Mouse (Mus musculus): ENCODE results near the gene Nlrp4e. TPM values are rescaled to one million over a fixed set of nuclear protein-coding genes. Genes with fewer than 3 reads are reported as not detected.
"Not testable (repeated sequence)": the region's sequence is repeated elsewhere in the genome, so short reads cannot be mapped to it uniquely, and the experiment has no call there.

Gene Nlrp4e
- not detected in 2 replicates for total RNA-seq (2021)
- long read RNA-seq, partial matches to known transcripts, result 0 of 13 reads
- long read RNA-seq, other reads (novel, unspliced or antisense), result 13 of 13 reads

DNA sequence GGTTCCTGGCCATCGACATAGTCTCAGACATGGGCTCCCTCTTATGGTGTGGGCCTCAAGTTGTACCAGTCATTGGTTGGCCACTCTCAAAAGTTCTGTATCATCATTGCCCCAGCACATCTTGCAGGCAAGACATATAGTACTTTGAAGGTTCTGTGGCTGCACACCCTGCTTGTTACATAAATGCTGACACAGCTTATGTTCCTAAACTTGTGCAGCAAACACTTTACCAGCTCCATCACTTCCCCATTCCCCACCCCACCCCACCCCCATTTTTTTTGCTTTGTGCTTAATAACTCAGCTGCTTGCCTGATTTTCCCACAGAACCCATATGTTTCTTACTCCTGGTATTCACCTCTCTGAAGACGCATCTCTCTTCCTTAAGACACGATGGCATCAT lies at the start of gene Nlrp4e:
Gene Nlrp4e, plus strand, starts transcription at position 301 of the 400 bp plus-strand sequence.
- DNase-seq, result not testable (repeated sequence)

DNA sequence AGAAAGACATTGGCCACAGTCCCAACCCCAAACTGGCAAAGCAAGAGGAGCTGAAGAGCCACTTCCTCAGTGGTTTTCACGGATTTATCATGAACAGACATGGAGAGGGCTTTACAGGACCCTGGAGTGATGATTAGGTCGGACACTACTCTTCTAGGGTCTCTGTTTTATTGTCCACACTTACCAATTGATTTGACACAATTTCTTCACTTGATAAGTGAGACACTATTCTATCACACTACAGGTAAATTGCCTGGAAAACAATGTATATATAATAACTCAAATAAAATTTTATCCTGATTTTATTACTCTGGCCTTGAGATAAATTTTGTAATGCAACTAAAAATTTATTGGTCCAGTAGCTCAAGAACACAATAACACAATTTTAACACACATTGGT lies 49.4 kb upstream of the Nlrp4e start, which contains the start of gene Vmn1r166:
Gene Vmn1r166, minus strand, starts transcription at position 101 of the 400 bp plus-strand sequence.
- DNase-seq, result not testable (repeated sequence)

DNA sequence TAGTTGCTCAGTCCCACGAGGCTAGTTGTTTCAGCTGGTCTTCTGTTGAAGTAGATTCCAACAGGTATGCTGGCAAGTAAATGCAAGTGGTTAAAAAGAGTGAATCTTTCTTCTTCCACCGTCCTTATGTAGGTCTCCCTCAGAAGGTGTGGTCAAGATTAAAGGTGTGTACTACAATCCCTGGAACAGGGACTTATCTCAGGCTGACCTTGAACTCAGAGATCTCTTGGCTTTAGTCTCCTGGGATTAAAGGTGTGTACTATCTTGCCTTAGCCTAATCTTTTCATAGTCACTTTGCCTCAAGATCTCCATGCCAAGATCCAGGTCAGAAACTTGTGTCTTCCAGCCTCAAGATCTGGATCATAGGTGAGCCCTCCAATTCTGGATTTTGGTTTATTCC lies 22.2 kb upstream of the Nlrp4e start, which contains the start of gene Gm6902:
Gene Gm6902, minus strand, starts transcription at position 101 of the 400 bp plus-strand sequence.
- DNase-seq, result not testable (repeated sequence)

DNA sequence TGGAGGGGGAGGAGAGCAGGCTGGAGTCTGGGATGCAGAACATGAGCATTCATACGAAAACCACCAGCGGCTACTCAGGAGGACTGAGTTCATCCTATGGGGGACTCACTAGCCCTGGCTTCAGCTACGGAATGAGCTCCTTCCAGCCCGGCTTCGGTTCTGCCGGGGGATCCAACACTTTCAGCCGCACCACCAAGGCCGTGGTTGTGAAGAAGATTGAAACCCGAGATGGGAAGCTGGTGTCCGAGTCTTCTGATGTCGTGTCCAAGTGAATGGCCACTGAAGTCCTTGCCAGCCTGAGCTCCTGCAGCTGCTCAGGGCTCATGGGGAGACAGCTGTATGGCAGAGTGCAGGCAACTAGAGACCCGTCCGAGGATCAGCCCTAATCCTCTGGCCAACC lies 57.3 kb downstream of the Nlrp4e start:
- DNase-seq, result not testable (repeated sequence)

DNA sequence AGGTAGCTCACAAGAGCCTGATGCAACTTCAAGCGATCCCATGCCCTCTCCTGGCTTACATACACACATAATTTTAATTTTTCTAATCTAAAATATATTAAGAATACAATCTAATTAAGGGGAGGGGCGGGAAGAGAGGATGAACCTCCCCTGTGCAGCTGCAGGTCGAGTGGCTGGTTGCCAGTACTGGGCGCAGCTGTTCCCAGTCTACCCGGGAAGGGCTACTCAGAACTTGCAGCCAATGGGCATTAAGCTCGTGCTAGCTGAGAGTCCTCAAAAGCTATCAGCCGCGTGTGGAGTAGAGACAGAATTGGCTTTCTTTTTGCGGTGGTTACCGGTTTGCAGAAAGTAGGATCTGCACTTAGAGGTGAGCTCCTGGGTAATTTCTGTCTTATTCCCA lies 84.6 kb downstream of the Nlrp4e start, which contains the start of gene Nlrp5:
Gene Nlrp5, plus strand, starts transcription at position 301 of the 400 bp plus-strand sequence.
- no peak for DNase-seq

Small RNA genes within 50 kb of the gene (microRNA-seq; reads per million reads assigned to microRNA genes)
- 0 reads per million in 2 experiments for gene Gm25196

Other genes with a start within 250 kb of the Nlrp4e start
- gene Vmn1r163, start 245.7 kb upstream of the Nlrp4e start, total RNA-seq (2021), result not detected in 2 replicates
- not detected in 2 replicates for gene Gm8720, start 233.7 kb upstream of the Nlrp4e start, total RNA-seq (2021)
- gene Gm10662, start 156.7 kb upstream of the Nlrp4e start, total RNA-seq (2021), result not detected in 2 replicates
- not detected in 2 replicates for gene Vmn1r165, start 83.9 kb upstream of the Nlrp4e start, total RNA-seq (2021)
- not detected in 2 replicates for gene Vmn1r166, start 49.5 kb upstream of the Nlrp4e start, total RNA-seq (2021)
- gene Gm6902, start 22.3 kb upstream of the Nlrp4e start, total RNA-seq (2021), result not detected in 2 replicates
- 0.15 and 0.24 TPM in 2 replicates for gene Nlrp5, start 84.7 kb downstream of the Nlrp4e start, total RNA-seq (2021)
- not detected in 2 replicates for gene Vmn1r167, start 206.0 kb downstream of the Nlrp4e start, total RNA-seq (2021)
- gene Vmn1r168, start 238.5 kb downstream of the Nlrp4e start, total RNA-seq (2021), result not detected in 2 replicates

All from adrenal gland, postnatal 25 days (tissue).